Mouse (Mus musculus) cerebellum, adult 2 months (tissue): ENCODE data around the gene Sesn1.

Experiments used
- CTCF ChIP-seq: fragments of 200-500 bp; IDR thresholded peaks from 2 replicates; pipeline ENCODE4 v1.5.1; 2011; ENCODE audit warnings: low read depth, mild to moderate bottlenecking, control low read depth, low read length, moderate library complexity, borderline replicate concordance; ENCODE audit not compliant: insufficient read depth
- POLR2A ChIP-seq: fragments of 200-500 bp; IDR thresholded peaks from 2 replicates; pipeline ENCODE4 v1.6.1; 2011; ENCODE audit warnings: low read length, control low read depth, borderline replicate concordance; ENCODE audit not compliant: insufficient read depth

GRCm38 (mm10) chr10:41809771-41810563, at the start of gene Sesn1, which contains the start of gene Cep57l1:
- TF ChIP-seq CTCF (no peak), POLR2A (peak; percentile 66)
